Mouse (Mus musculus): ENCODE measurements around the gene Atg14. TPM values are rescaled to one million over a fixed set of nuclear protein-coding genes. Genes with fewer than 3 reads are reported as not detected.
"Not testable (repeated sequence)": the region's sequence is repeated elsewhere in the genome, so short reads cannot be mapped to it uniquely, and the experiment has no call there.

Atg14 gene
- polyA plus RNA-seq (2012; rRNA removed) (11.3 and 13.4 TPM in 2 replicates), polyA plus RNA-seq (2014; fragmentation: Nextera tagmentation; extraction: Ambion mirVana) (15.5 and 18.2 TPM in 2 replicates)

DNA sequence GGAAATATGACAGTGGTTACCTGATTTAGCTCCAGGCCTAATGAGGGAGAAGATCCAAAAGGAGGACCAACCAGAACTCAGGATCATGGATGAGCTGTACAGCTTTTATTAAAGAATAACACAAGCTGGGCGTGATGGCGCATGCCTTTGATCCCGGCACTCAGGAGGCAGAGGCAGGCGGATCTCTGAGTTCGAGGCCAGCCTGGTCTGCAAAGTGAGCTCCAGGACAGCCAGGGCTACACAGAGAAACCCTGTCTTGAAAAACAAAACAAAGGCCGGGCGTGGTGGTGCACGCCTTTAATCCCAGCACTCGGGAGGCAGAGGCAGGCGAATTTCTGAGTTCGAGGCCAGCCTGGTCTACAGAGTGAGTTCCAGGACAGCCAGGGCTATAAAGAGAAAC, at the start of gene Atg14:
Atg14 (minus strand) TSS at position 101 of the 400 bp plus-strand sequence.
- not testable (repeated sequence) for H3K4me1 ChIP-seq (ENCODE audit: control insufficient read depth, insufficient read depth, low read length); H3K4me2 ChIP-seq (replicated peaks; ENCODE audit: low read depth, low read length, severe bottlenecking); DNase-seq (ENCODE audit: low spot score); H3K27me3 ChIP-seq (ENCODE audit: control insufficient read depth, insufficient read depth, low read length); H3K4me3 ChIP-seq (replicated peaks; ENCODE audit: low read length); H3K9me3 ChIP-seq (ENCODE audit: control insufficient read depth, low read length); ATAC-seq (ENCODE audit: low FRiP score, low read depth); H3K9ac ChIP-seq (ENCODE audit: low read depth, low read length, severe bottlenecking); H3K27ac ChIP-seq (replicated peaks; ENCODE audit: low read depth, low read length); H3K36me3 ChIP-seq (ENCODE audit: control insufficient read depth, insufficient read depth, low read length)
- 92% methylated on average over 11 of the region's 11 CpGs for WGBS

DNA sequence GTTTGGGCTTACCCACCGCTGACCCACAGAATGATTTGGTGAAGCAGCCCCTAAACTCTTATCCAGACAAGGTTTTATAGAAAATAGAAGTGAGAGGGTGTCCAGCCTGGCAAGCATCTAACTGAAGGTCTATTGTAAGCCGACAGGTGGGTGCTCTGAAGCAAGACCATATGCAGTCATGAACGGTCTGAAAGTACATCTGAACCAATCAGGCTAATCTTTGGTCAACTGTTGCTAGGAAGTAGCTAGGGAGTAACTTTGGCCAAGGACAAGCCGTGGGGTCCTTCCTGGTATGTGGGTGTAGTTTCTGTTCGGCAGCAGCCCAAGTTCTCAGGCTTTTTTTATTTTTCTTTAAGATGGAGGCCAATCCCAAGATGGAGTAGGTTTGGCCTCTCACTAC, 48.4 kb upstream of the Atg14 start:
- Histone ChIP-seq H3K4me1 (ENCODE audit: control insufficient read depth, insufficient read depth, low read length) (no peaks in the 10 kb centered on the region), H3K4me2 (replicated peaks; ENCODE audit: low read depth, low read length, severe bottlenecking) (no peak overlapping the region), H3K9me3 (ENCODE audit: control insufficient read depth, low read length) (no peaks in the 10 kb centered on the region), H3K36me3 (ENCODE audit: control insufficient read depth, insufficient read depth, low read length) (no peaks in the 10 kb centered on the region), H3K4me3 (replicated peaks; ENCODE audit: low read length) (no peak overlapping the region), H3K27me3 (ENCODE audit: control insufficient read depth, insufficient read depth, low read length) (no peaks in the 10 kb centered on the region), H3K27ac (replicated peaks; ENCODE audit: low read depth, low read length) (no peak overlapping the region), H3K9ac (ENCODE audit: low read depth, low read length, severe bottlenecking) (no peak overlapping the region)
- WGBS: 86% methylated on average over 5 of the region's 5 CpGs
- no peak for DNase-seq (ENCODE audit: low spot score)
- no peak for ATAC-seq (ENCODE audit: low FRiP score, low read depth)
- TF ChIP-seq POLR2A (IDR thresholded peaks at IDR 0.05; ENCODE audit: borderline replicate concordance, extremely low read depth, insufficient read depth, insufficient read length): no peak

DNA sequence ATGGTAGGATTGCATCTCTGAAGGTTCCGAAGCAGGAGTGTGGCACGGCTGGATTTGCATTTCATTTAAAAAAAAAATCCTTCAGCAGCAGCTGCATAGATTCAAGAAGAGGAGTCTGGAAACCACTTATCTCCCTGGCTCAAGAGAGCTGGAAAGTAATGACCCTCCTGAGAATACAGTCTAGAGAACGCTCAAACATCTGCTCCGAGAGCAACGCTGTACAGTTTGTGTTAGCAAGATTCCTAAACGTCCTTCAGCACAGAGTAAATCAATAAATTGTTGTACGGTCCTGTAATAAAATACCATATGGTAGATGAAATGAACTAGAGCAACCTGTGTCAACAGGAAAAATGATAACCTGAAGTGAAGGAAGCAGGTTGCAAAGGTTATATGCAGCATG, 42.8 kb upstream of the Atg14 start:
- no peak for TF ChIP-seq POLR2A (IDR thresholded peaks at IDR 0.05; ENCODE audit: borderline replicate concordance, extremely low read depth, insufficient read depth, insufficient read length)
- DNase-seq (ENCODE audit: low spot score): peak; percentile 53
- Histone ChIP-seq H3K9me3 (ENCODE audit: control insufficient read depth, low read length) (no peaks in the 10 kb centered on the region), H3K4me3 (replicated peaks; ENCODE audit: low read length) (no peak overlapping the region), H3K9ac (ENCODE audit: low read depth, low read length, severe bottlenecking) (no peak overlapping the region), H3K4me1 (ENCODE audit: control insufficient read depth, insufficient read depth, low read length) (no peaks in the 10 kb centered on the region; the same call in 1 of the 2 replicates), H3K36me3 (ENCODE audit: control insufficient read depth, insufficient read depth, low read length) (no peaks in the 10 kb centered on the region), H3K27me3 (ENCODE audit: control insufficient read depth, insufficient read depth, low read length) (no peaks in the 10 kb centered on the region), H3K4me2 (replicated peaks; ENCODE audit: low read depth, low read length, severe bottlenecking) (no peak overlapping the region), H3K27ac (replicated peaks; ENCODE audit: low read depth, low read length) (no peak overlapping the region; the same call in 1 of the 2 replicates)
- WGBS: 42% methylated on average over 7 of the region's 7 CpGs
- ATAC-seq (ENCODE audit: low FRiP score, low read depth): no peak

DNA sequence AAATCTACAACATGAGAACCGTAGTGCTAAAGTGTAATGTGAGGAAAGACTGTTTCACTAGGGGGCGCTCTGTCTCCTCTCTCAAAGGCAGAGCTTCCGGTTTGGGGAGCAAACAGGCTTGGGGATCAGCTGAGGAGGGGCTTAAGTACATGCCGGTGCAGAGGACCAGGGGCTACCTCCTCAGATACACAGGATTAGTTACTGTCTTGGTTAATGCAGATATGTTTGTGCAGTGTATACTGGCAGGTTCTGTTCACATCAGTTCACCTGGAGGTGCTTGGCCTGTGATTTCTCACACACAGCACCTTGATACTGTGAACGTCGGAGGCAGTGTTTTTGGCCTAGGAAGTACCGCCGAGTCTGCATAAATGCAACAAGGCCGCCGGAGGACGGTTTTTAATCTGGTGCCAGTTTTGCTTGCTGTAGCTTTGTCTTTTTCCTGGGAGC, 27.5 kb upstream of the Atg14 start:
- Histone ChIP-seq H3K4me1 (ENCODE audit: control insufficient read depth, insufficient read depth, low read length) (no peaks in the 10 kb centered on the region), H3K36me3 (ENCODE audit: control insufficient read depth, insufficient read depth, low read length) (no peaks in the 10 kb centered on the region), H3K4me3 (replicated peaks; ENCODE audit: low read length) (peak overlapping the region; percentile 12), H3K4me2 (replicated peaks; ENCODE audit: low read depth, low read length, severe bottlenecking) (peak overlapping the region; percentile 37), H3K27me3 (ENCODE audit: control insufficient read depth, insufficient read depth, low read length) (no peaks in the 10 kb centered on the region), H3K9me3 (ENCODE audit: control insufficient read depth, low read length) (no peaks in the 10 kb centered on the region), H3K9ac (ENCODE audit: low read depth, low read length, severe bottlenecking) (no peak overlapping the region), H3K27ac (replicated peaks; ENCODE audit: low read depth, low read length) (0 out of 2 replicates have a peak overlapping the region, but pooled peaks have one; percentile 1)
- no peak for TF ChIP-seq POLR2A (IDR thresholded peaks at IDR 0.05; ENCODE audit: borderline replicate concordance, extremely low read depth, insufficient read depth, insufficient read length)
- DNase-seq (ENCODE audit: low spot score) (peak; percentile 87), ATAC-seq (ENCODE audit: low FRiP score, low read depth) (peak; percentile 71; the same call in 1 of the 2 replicates)
- 10% methylated on average over 11 of the region's 11 CpGs for WGBS

DNA sequence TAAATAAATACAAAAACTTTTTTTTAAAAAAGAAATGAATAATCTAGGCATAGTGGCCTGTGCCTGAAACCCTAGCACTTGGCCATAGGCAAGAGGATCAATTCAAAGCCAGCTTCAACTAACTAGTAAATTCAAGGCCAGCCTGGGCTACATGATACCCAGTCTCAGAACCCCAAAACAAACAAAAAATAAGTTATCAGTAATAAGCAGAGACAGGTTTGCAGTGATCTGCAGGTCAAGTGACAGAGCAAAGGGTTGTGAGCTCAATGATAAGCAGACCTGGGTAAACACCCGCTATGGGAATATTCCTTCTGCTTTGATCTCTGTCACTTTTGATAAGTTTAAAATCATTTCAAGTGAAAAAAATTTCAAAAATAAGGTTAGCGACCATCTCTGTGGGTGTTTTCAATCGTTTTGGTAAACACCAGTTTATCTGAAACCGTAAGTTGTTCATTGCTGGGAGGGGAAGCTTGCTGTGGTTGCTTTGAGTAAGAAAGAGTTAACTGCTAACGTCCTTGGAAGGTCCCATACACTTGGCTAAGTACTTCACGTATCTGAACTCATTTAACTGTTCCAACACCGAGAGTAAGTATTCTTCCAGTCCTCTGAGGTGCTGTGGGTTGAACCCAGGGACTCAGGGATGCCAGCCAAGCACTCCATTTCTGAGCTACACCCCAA, 24.1 kb upstream of the Atg14 start:
- 48% methylated on average over 7 of the region's 7 CpGs for WGBS
- DNase-seq (ENCODE audit: low spot score) (no peak), ATAC-seq (ENCODE audit: low FRiP score, low read depth) (no peak)
- TF ChIP-seq POLR2A (IDR thresholded peaks at IDR 0.05; ENCODE audit: borderline replicate concordance, extremely low read depth, insufficient read depth, insufficient read length): no peak
- Histone ChIP-seq H3K4me3 (replicated peaks; ENCODE audit: low read length) (no peak overlapping the region), H3K4me2 (replicated peaks; ENCODE audit: low read depth, low read length, severe bottlenecking) (no peak overlapping the region), H3K4me1 (ENCODE audit: control insufficient read depth, insufficient read depth, low read length) (no peaks in the 10 kb centered on the region), H3K36me3 (ENCODE audit: control insufficient read depth, insufficient read depth, low read length) (no peaks in the 10 kb centered on the region), H3K27ac (replicated peaks; ENCODE audit: low read depth, low read length) (no peak overlapping the region), H3K9ac (ENCODE audit: low read depth, low read length, severe bottlenecking) (no peak overlapping the region), H3K27me3 (ENCODE audit: control insufficient read depth, insufficient read depth, low read length) (no peaks in the 10 kb centered on the region), H3K9me3 (ENCODE audit: control insufficient read depth, low read length) (no peaks in the 10 kb centered on the region)

All from limb, embryonic 14.5 days (tissue).